Mouse (Mus musculus) G1E (cell line): Measurements from ENCODE around the gene 4930404H24Rik.

Experiments used
- CTCF ChIP-seq: IDR thresholded peaks from 2 replicates; pipeline ENCODE4 v1.5.1; 2012; ENCODE audit warnings: low read depth, low read length, inconsistent platforms, mixed read lengths
- GATA1 ChIP-seq: IDR thresholded peaks from 2 replicates; pipeline ENCODE4 v1.6.1; 2012; ENCODE audit warnings: borderline replicate concordance, low read length, inconsistent platforms, mixed read lengths
- POLR2AphosphoS5 ChIP-seq: IDR thresholded peaks from 2 replicates; pipeline ENCODE4 v1.6.1; 2012; ENCODE audit warnings: low read depth, low read length, inconsistent platforms; ENCODE audit not compliant: insufficient replicate concordance
- TAL1 ChIP-seq: conservative IDR thresholded peaks from 2 replicates; pipeline ENCODE4 v1.6.1; 2012; ENCODE audit warnings: low read depth, low read length, inconsistent platforms, mixed read lengths

DNA sequence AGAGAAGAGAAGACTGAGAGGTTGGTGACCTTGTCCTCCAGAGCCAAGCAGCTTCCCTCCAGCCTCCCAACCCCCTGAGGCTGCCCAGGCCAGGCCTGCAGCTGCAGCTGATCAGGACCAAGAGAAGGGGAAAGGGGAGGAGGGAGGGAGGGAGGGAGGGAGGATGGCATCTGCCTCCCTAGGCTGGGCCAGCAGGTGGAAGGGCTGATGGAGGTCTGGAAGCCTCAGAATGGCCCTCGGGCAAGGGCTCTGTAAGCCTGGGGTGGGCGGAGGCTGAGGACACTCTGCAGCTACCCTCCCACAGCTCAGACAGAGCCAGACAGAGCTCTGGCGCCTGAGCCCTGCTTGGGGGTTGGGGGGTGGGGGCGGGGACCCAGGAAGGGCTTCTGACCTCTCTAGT is 29.7 kb downstream of the 4930404H24Rik start:
- TF ChIP-seq CTCF (no peak), GATA1 (no peak), TAL1 (no peak), POLR2AphosphoS5 (no peak)
